Mouse (Mus musculus): Measurements from ENCODE around the gene Rapgef2. TPM values are rescaled to one million over a fixed set of nuclear protein-coding genes. Genes with fewer than 3 reads are reported as not detected.
"Not testable (repeated sequence)": the region's sequence is repeated elsewhere in the genome, so short reads cannot be mapped to it uniquely, and the experiment has no call there.

Rapgef2 gene
- polyA plus RNA-seq, 1 experiment = 1.5 TPM

- Histone ChIP-seq H3K27me3 (replicated peaks) (no peaks in the 10 kb centered on the region), H3K4me1 (peaks cover 37% of the 10 kb centered on the region), H3K9me3 (no peaks in the 10 kb centered on the region), H3K36me3 (replicated peaks; ENCODE audit: low read length) (no peaks in the 10 kb centered on the region), H3K4me3 (replicated peaks) (no peak overlapping the region)
- TF ChIP-seq FLI1 (IDR thresholded peaks at IDR 0.05; ENCODE audit: low read length) = no peak
Observed at GRCm38 (mm10) chr3:79178708-79179107, 107.6 kb downstream of the Rapgef2 start.

GRCm38 (mm10) chr3:79178070-79178469, 108.2 kb downstream of the Rapgef2 start:
- peak overlapping the region; percentile 76 for H3K4me3 ChIP-seq (replicated peaks)
- peaks cover 37% of the 10 kb centered on the region for H3K4me1 ChIP-seq
- H3K9me3 ChIP-seq = no peaks in the 10 kb centered on the region
- H3K36me3 ChIP-seq (replicated peaks; ENCODE audit: low read length) = peaks cover 2% of the 10 kb centered on the region
- no peak for TF ChIP-seq FLI1 (IDR thresholded peaks at IDR 0.05; ENCODE audit: low read length)
- TF ChIP-seq GATA1 (IDR thresholded peaks at IDR 0.05; ENCODE audit: borderline replicate concordance, low read length) = no peak
- no peaks in the 10 kb centered on the region for H3K27me3 ChIP-seq (replicated peaks)

GRCm38 (mm10) chr3:79177136-79177870, 109.0 kb downstream of the Rapgef2 start:
- H3K4me1 ChIP-seq = peaks cover 37% of the 10 kb centered on the region
- no peaks in the 10 kb centered on the region for H3K27me3 ChIP-seq (replicated peaks)
- TF ChIP-seq GATA1 (IDR thresholded peaks at IDR 0.05; ENCODE audit: borderline replicate concordance, low read length) (no peak), FLI1 (IDR thresholded peaks at IDR 0.05; ENCODE audit: low read length) (no peak)
- H3K4me3 ChIP-seq (replicated peaks) = no peak overlapping the region
- H3K36me3 ChIP-seq (replicated peaks; ENCODE audit: low read length) = peaks cover 8% of the 10 kb centered on the region
- no peaks in the 10 kb centered on the region for H3K9me3 ChIP-seq

- no peak overlapping the region for H3K4me3 ChIP-seq (replicated peaks)
- H3K27me3 ChIP-seq (replicated peaks) = no peaks in the 10 kb centered on the region
- peaks cover 17% of the 10 kb centered on the region for H3K36me3 ChIP-seq (replicated peaks; ENCODE audit: low read length)
- H3K9me3 ChIP-seq = no peaks in the 10 kb centered on the region
- TF ChIP-seq GATA1 (IDR thresholded peaks at IDR 0.05; ENCODE audit: borderline replicate concordance, low read length) = no peak
- TF ChIP-seq FLI1 (IDR thresholded peaks at IDR 0.05; ENCODE audit: low read length) = no peak
- H3K4me1 ChIP-seq = peaks cover 22% of the 10 kb centered on the region
Observed at GRCm38 (mm10) chr3:79174168-79174567, 112.1 kb downstream of the Rapgef2 start.

GRCm38 (mm10) chr3:79173291-79173690, 113.0 kb downstream of the Rapgef2 start:
- Histone ChIP-seq H3K4me3 (replicated peaks) (no peak overlapping the region), H3K27me3 (replicated peaks) (no peaks in the 10 kb centered on the region), H3K4me1 (peaks cover 18% of the 10 kb centered on the region), H3K9me3 (no peaks in the 10 kb centered on the region), H3K36me3 (replicated peaks; ENCODE audit: low read length) (peaks cover 17% of the 10 kb centered on the region)
- TF ChIP-seq GATA1 (IDR thresholded peaks at IDR 0.05; ENCODE audit: borderline replicate concordance, low read length) (no peak), FLI1 (IDR thresholded peaks at IDR 0.05; ENCODE audit: low read length) (no peak)

GRCm38 (mm10) chr3:79171146-79171545, 115.2 kb downstream of the Rapgef2 start:
- H3K4me1 ChIP-seq; H3K9me3 ChIP-seq; H3K4me3 ChIP-seq (replicated peaks); H3K27me3 ChIP-seq (replicated peaks): not testable (repeated sequence)
- peaks cover 17% of the 10 kb centered on the region for H3K36me3 ChIP-seq (replicated peaks; ENCODE audit: low read length)

GRCm38 (mm10) chr3:79168168-79168827, 118.0 kb downstream of the Rapgef2 start:
- Histone ChIP-seq H3K4me1 (peaks cover 8% of the 10 kb centered on the region; the same call in 1 of the 2 replicates), H3K4me3 (replicated peaks) (no peak overlapping the region), H3K9me3 (no peaks in the 10 kb centered on the region), H3K36me3 (replicated peaks; ENCODE audit: low read length) (peaks cover 17% of the 10 kb centered on the region), H3K27me3 (replicated peaks) (no peaks in the 10 kb centered on the region)
- no peak for TF ChIP-seq FLI1 (IDR thresholded peaks at IDR 0.05; ENCODE audit: low read length)
- TF ChIP-seq GATA1 (IDR thresholded peaks at IDR 0.05; ENCODE audit: borderline replicate concordance, low read length) = no peak

GRCm38 (mm10) chr3:79167586-79167985, 118.7 kb downstream of the Rapgef2 start:
- no peak for TF ChIP-seq GATA1 (IDR thresholded peaks at IDR 0.05; ENCODE audit: borderline replicate concordance, low read length)
- no peak for TF ChIP-seq FLI1 (IDR thresholded peaks at IDR 0.05; ENCODE audit: low read length)
- no peak overlapping the region for H3K4me3 ChIP-seq (replicated peaks)
- no peaks in the 10 kb centered on the region for H3K27me3 ChIP-seq (replicated peaks)
- H3K4me1 ChIP-seq = peaks cover 12% of the 10 kb centered on the region; the same call in 1 of the 2 replicates
- H3K9me3 ChIP-seq = no peaks in the 10 kb centered on the region
- peaks cover 11% of the 10 kb centered on the region for H3K36me3 ChIP-seq (replicated peaks; ENCODE audit: low read length)

- no peak for TF ChIP-seq FLI1 (IDR thresholded peaks at IDR 0.05; ENCODE audit: low read length)
- no peak for TF ChIP-seq GATA1 (IDR thresholded peaks at IDR 0.05; ENCODE audit: borderline replicate concordance, low read length)
- Histone ChIP-seq H3K36me3 (replicated peaks; ENCODE audit: low read length) (no peaks in the 10 kb centered on the region), H3K27me3 (replicated peaks) (no peaks in the 10 kb centered on the region), H3K9me3 (no peaks in the 10 kb centered on the region), H3K4me3 (replicated peaks) (peak overlapping the region; percentile 73), H3K4me1 (peaks cover 26% of the 10 kb centered on the region)
Observed at GRCm38 (mm10) chr3:79161834-79162401, 124.4 kb downstream of the Rapgef2 start.

GRCm38 (mm10) chr3:79161093-79161723, 125.1 kb downstream of the Rapgef2 start:
- TF ChIP-seq FLI1 (IDR thresholded peaks at IDR 0.05; ENCODE audit: low read length) (no peak), GATA1 (IDR thresholded peaks at IDR 0.05; ENCODE audit: borderline replicate concordance, low read length) (no peak)
- no peaks in the 10 kb centered on the region for H3K27me3 ChIP-seq (replicated peaks)
- no peaks in the 10 kb centered on the region for H3K36me3 ChIP-seq (replicated peaks; ENCODE audit: low read length)
- H3K4me1 ChIP-seq = peaks cover 26% of the 10 kb centered on the region
- H3K4me3 ChIP-seq (replicated peaks) = peak overlapping the region; percentile 73
- no peaks in the 10 kb centered on the region for H3K9me3 ChIP-seq

Measured in megakaryocyte, embryonic 14.5 days (primary cell).